Mouse (Mus musculus) cortical plate, adult 2 months (tissue): ENCODE data around the gene Ehd1. TPM values are rescaled to one million over a fixed set of nuclear protein-coding genes. Genes with fewer than 3 reads are reported as not detected.

Source experiments
- H3K27ac ChIP-seq: fragments of 200-500 bp; 2 replicates; pipeline ENCODE4 v1.5.1; 2012; ENCODE audit warnings: low read length, control low read depth, inconsistent platforms; ENCODE audit not compliant: insufficient read depth
- H3K4me1 ChIP-seq: fragments of 200-500 bp; 2 replicates; pipeline ENCODE4 v1.6.1; 2011; ENCODE audit warnings: low read length; ENCODE audit not compliant: control insufficient read depth, insufficient read depth
- H3K4me3 ChIP-seq: fragments of 200-500 bp; 2 replicates; pipeline ENCODE4 v1.5.1; 2011; ENCODE audit warnings: mild to moderate bottlenecking, low read length, control low read depth; ENCODE audit not compliant: insufficient read depth
- CTCF ChIP-seq: fragments of 200-500 bp; IDR thresholded peaks from 2 replicates; pipeline ENCODE4 v1.5.1; 2011; ENCODE audit warnings: mild to moderate bottlenecking, control low read depth, low read length; ENCODE audit not compliant: insufficient read depth; ENCODE audit errors: extremely low read depth
- POLR2A ChIP-seq: fragments of 200-500 bp; IDR thresholded peaks from 2 replicates; pipeline ENCODE4 v1.6.1; 2011; ENCODE audit warnings: mild to moderate bottlenecking, low read length, control low read depth; ENCODE audit not compliant: insufficient read depth; ENCODE audit errors: extremely low read depth
- polyA plus RNA-seq: library from polyadenylated mRNA; depleted of rRNA; stranded (reverse); fragments of >200 nt; gene quantifications from 2 replicates; pipeline ENCODE4 v1.2.3, GENCODE M21; 2012

Ehd1 gene
- polyA plus RNA-seq, 1 experiment: 48.2 TPM

DNA sequence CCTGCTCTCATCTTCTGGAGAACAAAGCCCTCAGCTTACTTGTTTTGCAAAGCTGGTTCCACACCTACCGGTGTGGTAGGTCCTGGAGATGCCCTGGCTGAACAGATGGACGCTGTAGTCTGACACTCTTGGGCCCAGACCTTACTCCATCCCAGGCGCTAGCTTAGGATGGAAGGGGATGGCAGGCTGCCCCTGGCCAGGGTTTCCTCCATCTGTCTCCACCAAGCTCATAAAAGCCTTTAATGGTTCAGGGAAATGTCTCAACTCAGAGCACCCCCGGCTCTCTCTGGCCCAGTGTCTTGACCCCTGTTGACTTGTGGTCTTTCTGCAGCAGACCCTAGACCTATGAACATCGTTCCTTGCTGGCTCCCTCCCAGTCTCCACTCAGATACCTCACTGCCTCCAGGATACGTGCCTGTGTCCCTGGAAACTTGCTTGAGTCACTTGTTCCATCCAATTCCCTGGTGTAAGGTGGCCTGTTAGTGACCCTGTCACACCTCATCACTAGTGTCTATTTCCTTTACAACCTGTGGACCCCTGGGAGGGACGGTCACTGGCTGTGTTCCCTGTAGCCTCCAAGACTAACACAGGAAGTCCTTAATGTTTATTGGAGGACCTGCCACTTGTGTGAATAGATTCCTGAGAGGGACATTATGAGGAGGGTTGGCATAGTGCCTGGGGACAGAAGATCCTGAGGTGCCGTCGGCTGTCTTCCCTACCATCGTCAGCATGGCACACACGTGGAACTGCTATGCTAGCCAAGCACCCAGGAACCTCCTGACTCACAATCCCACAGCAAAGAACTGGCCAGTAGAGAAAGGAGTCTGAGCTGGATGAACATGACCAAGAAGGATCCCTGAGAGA, 9.0 kb upstream of the Ehd1 start:
- Histone ChIP-seq H3K27ac (no peak overlapping the region), H3K4me3 (no peak overlapping the region), H3K4me1 (peaks cover 3% of the 10 kb centered on the region; the same call in 1 of the 2 replicates)
- TF ChIP-seq CTCF (no peak), POLR2A (no peak)

DNA sequence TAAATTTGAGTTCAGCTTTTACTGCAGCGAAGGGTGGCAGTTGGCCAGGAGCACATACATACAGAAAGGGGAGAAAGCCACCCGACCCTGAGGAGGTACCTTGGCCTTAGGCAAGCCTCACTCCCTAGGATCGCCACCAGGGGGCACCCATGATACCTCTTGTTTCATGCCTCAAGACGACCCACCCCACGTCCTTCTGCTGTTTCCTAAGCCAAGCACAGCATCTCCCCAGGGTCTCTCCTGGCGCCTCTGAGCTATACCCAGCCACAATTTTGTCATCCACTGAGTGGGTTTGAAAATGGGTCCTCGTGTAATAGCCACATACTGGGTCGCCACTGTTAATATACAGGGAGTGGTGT, 8.4 kb upstream of the Ehd1 start:
- no peak for TF ChIP-seq POLR2A
- TF ChIP-seq CTCF: peak; percentile 82
- H3K4me1 ChIP-seq: peaks cover 3% of the 10 kb centered on the region; the same call in 1 of the 2 replicates
- no peak overlapping the region for H3K4me3 ChIP-seq
- no peak overlapping the region for H3K27ac ChIP-seq

DNA sequence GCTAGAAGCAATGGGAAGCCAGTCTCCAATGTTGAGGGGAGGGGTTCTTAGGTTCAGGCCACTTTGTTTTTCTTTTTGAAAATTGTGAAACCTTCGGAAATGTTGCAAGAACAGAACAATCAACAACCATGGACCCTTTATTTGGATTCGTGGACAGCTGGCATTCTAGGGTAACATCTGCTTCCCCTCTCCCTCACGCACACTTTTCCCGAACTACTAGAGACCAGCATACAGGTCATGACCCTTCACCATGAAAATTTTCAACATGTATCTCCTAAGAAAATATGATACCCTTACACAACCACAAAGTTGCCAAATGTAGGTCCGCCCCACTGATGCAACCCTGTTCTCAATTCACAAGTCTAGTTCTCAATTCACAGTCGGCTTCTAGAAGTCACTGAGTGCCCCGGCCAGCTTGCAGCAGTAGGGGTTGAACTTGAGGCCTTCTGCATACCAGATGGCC, 7.8 kb upstream of the Ehd1 start:
- Histone ChIP-seq H3K4me3 (no peak overlapping the region), H3K27ac (no peak overlapping the region), H3K4me1 (peaks cover 3% of the 10 kb centered on the region; the same call in 1 of the 2 replicates)
- no peak for TF ChIP-seq CTCF
- no peak for TF ChIP-seq POLR2A

DNA sequence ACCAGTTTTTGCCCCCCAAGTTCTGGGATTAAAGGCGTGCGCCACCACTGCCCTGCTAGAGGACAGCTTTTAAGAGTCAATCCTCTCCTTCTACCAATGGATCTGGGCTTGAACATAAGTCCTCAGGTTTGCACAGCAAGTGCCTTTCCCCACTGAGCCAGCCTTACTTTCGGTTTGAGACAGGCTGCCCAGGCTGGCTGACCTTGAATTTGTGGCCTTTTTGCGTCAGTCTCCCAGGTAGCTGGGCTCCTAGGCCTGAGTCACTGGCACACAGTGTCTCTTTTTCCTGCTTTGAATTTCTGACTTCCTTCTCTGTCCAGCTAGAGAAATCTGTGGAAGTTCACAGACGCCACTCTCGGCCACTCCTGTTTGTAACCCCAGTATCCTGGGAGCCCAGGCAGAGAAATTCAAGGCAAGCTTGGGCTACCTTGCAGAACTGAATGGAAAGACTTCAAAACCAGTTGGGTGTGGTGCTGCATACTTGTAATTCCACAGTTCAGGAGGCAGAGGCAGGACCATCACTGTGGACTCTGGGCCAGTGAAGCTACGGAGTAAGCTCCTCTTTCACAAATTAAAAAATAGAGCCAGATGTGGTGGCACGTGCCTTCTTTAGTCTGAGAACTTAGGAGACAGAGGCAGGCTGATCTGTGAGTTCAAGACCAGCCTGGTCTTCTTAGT, 6.6 kb upstream of the Ehd1 start:
- TF ChIP-seq POLR2A: no peak
- no peak for TF ChIP-seq CTCF
- Histone ChIP-seq H3K27ac (no peak overlapping the region), H3K4me3 (no peak overlapping the region), H3K4me1 (no peaks in the 10 kb centered on the region)

DNA sequence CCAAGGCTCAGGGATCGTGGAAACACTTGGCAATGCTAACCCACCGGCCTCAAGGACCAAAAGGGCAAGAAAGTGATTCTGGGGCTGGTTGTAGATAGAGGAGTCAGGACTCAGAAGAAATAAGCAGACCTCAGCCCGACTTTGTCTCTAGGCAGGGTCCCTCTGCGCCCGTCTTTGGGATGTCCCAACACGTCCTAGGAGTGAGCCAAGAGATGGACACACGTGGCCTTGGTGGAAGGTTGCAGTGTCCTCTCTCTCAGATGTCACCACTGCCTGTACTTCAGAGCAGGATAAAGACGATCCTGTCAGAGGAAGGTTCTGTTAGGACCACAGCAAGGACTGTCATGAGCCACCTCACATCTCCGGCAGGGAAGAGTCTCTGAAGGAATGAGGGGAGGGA, 5.9 kb upstream of the Ehd1 start:
- no peak for TF ChIP-seq POLR2A
- no peak for TF ChIP-seq CTCF
- no peaks in the 10 kb centered on the region for H3K4me1 ChIP-seq
- no peak overlapping the region for H3K27ac ChIP-seq
- H3K4me3 ChIP-seq: no peak overlapping the region

DNA sequence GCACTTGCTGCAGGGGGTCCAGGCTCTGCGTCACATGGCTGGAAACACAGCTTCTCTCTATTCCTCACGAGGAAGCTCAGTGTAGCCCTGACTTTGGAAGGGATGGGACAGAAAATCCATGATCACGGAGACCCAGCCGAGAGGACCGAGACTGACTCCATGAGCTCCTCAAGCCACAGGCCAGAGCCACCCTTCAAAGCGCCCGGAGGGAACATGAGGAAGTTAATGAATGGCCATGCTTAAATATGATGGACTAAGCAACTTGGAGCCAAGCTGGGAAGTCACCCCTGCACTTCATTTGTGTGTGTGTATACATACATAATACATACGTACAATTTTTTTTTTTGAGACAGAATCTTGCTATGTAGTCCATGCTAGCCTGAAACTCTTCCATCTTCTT, 5.3 kb upstream of the Ehd1 start:
- Histone ChIP-seq H3K4me3 (no peak overlapping the region), H3K27ac (no peak overlapping the region), H3K4me1 (no peaks in the 10 kb centered on the region)
- TF ChIP-seq POLR2A (no peak), CTCF (no peak)

DNA sequence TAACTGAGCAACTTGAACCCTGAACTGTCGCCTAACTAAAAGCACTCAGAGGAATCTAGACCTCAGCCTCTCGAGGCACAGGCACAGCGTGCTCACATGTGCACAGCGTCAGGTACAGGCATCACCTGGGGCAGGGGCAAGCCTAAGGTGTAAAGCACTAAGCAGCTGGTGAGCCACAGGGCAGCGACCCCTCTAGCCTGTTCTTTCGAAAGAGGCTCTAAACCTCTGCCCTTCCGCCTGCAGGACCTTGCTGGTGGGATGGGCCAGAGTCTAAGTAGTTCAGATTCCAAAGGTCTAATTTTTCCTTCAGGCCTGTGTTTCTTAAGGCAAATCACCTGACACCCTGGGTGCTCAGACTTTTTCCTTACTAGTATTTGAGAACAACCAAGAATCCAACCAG, 4.5 kb upstream of the Ehd1 start:
- H3K4me3 ChIP-seq: no peak overlapping the region
- no peaks in the 10 kb centered on the region for H3K4me1 ChIP-seq
- TF ChIP-seq CTCF (no peak), POLR2A (no peak)
- H3K27ac ChIP-seq: no peak overlapping the region

DNA sequence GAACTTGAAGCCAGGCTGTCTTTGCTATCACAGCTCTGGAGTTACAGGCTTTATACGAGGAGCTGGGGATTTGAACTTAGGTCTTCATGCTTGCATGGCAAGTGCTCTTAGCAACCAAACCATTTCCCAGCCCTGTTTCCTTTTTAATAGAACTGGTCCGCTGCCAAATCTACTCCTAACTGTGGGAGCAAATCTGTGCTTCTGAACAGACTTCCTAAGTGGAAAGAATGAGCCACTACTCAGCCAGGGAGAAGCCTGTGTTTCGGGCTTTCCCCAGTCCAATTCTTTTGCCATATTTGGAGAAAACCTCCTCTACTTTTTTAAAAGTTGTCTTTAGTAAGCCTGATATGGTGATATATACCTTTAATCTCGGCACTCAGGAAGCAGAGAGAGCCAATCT, 3.8 kb upstream of the Ehd1 start:
- no peak for TF ChIP-seq CTCF
- no peak for TF ChIP-seq POLR2A
- no peaks in the 10 kb centered on the region for H3K4me1 ChIP-seq
- no peak overlapping the region for H3K27ac ChIP-seq
- no peak overlapping the region for H3K4me3 ChIP-seq

DNA sequence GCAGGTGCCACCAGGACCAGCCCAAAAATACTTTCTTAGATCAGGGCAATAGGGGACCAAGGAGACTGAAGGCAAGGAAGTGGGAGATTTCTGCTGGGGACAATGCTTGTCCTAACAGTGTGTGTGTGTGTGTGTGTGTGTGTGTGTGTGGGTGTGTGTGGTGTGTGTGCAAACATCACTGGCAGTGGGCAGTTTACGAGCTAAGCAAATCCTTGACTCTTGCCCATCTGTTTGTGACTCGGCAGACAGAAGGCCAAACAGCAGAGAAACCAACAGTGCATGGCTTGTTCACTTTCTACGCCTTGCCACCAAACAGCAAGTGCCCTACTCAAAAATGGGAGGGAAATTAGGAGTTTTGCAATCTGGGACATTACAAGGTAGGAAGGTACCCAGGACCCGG, 2.9 kb upstream of the Ehd1 start:
- no peak for TF ChIP-seq POLR2A
- no peak for TF ChIP-seq CTCF
- no peak overlapping the region for H3K27ac ChIP-seq
- no peak overlapping the region for H3K4me3 ChIP-seq
- 0 out of 2 replicates have a peak, but pooled peaks cover 2% of the 10 kb centered on the region for H3K4me1 ChIP-seq
